Mouse (Mus musculus) kidney, adult 8-10 months (tissue): Measurements from ENCODE around the gene Gpatch3.
A peak's percentile ranks its signal among the peaks of the same experiment; 100 is the strongest.

Source experiments
- DNase-seq, 2 experiments: peaks; one replicate each; pipeline ENCODE4 v3.0.0; 2022

Gene Gpatch3

GRCm38 (mm10) chr4:133622161-133622695 lies 47.7 kb downstream of the Gpatch3 start:
- DNase-seq: no peak

GRCm38 (mm10) chr4:133624830-133625229 lies 50.3 kb downstream of the Gpatch3 start:
- no peak for DNase-seq

DNA sequence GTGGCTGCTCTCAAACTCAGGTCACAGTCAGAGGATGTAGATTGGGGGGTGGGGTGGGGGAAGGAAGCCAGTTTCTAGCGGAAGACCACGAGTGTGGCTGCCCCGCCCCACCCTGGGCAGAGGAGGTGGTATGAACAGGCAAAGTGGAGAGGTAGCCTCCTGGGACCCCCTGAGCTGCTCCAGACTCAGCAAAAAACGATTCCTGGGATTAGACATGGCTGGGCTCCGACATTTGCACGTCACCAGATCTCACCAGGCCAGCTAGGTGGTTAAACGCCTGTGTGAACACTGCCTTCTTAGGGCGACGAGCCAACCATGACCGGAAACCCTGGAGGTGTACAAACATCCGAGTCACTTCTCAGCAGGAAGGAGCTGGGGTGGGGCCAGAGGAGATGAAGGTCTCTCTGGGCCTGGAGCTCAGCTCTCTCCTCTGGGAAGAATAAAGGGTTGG lies 51.1 kb downstream of the Gpatch3 start:
- peak; percentile 72 for DNase-seq

DNA sequence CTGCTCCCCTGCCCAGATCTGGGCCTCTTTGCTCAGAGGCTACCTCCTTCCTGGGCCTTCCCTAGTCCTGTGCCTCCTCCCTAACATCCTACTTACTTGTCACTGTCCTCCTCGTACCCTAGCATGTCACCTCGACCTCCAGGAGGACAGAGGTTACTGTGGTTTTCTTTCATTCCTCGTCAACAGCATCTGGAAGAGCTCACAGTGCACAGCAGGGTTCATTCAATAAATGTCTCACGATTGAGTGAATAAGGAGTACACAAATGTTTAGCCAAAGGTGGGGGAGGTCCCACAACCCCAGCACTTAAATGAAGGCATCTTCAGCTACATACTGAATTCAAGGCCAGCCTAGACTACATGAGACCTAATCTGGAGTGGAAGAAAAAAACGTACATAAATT lies 51.7 kb downstream of the Gpatch3 start:
- no peak for DNase-seq

DNA sequence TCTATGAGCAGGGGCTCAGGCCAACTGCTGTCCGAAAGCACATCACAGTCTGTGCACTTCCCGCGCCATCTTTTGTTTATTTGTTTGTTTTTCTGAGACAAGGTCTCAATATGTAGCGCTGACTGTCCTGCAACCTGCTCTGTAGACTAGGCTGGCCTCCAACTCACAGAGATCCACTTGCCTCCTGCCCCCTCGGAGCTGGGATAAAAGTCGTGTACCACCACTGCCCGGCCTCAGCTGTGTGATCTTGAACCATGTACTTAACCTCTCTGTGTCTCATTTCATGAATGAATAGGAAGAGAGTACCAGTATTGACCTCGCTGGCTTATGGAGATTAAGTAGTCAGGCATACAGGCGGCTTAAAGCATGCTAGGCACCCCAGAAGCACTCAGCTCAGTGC lies 52.1 kb downstream of the Gpatch3 start:
- no peak for DNase-seq

DNA sequence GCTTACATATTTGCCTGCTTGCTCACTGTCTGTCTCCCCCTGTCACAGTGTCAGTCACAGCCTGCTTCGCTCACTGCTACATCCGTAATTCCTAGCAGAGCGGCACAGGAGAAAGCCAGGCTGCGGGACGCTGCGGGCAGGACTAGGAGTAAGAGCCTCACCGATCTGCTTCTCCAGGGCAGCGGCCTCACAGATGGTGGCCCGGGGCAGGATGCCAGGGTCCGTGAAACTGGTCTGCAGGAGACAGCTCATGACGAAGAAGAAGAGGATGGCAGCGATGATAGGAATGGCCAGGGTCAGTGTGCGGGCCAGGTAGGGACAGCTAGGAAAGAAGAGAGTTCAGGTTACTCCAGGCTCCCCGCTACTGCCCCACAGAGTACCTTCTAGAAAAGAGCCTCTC lies 52.5 kb downstream of the Gpatch3 start:
- no peak for DNase-seq

DNA sequence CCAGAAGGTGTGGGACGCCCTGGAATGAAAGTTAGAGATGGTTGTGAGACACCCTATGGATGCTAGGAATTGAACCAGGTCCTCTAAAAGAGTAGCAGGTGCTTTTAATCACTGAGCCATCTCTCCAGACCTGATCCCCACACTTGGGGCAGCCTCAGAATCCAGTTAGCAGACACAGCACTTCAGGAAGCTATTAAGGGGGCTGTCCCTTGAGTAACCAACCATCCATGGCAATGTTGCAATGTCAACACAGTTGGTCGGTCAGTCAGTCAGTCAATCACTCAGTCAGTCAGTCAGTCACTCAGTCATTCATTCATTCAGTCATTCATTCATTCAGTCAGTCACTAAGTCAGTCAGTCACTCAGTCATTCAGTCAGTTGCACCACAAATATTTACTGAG lies 54.0 kb downstream of the Gpatch3 start:
- DNase-seq: no peak

GRCm38 (mm10) chr4:133629191-133629590 lies 54.6 kb downstream of the Gpatch3 start:
- DNase-seq: no peak

DNA sequence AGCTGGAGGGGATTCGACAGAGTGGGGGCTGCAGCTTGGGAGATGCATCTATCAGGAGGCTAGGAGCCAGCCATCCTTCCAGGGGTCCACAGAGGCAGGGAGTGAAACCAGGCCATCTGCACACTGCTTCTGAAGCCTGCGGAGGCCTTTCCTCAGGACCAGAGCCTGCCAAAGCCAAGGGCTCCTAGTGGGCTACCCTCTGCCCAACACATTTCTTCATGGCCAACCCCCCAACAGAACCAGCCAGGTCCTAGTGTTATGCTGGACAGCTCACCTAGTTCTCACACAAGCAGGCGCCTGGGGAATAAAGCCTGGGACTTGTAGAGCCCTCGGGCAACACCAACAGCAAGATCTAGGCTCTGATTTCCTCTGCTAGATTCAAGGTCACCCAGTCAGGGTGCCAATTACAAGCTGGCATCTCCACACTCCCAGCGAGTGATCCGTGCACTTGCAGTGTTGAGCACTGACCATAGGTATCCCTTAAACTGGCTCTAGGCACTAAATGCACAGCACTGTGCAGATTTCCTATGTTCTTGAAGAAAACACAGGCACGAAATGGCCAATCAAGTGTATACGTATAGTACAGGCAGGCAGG lies 55.9 kb downstream of the Gpatch3 start:
- DNase-seq: no peak

- DNase-seq: peak in 1 of 2 experiments; percentile 32
These were observed 56.7 kb downstream of the Gpatch3 start for GRCm38 (mm10) chr4:133631071-133631768.

- DNase-seq: peak; percentile 36 to 45
These were observed 57.3 kb downstream of the Gpatch3 start for GRCm38 (mm10) chr4:133631769-133632411.

DNA sequence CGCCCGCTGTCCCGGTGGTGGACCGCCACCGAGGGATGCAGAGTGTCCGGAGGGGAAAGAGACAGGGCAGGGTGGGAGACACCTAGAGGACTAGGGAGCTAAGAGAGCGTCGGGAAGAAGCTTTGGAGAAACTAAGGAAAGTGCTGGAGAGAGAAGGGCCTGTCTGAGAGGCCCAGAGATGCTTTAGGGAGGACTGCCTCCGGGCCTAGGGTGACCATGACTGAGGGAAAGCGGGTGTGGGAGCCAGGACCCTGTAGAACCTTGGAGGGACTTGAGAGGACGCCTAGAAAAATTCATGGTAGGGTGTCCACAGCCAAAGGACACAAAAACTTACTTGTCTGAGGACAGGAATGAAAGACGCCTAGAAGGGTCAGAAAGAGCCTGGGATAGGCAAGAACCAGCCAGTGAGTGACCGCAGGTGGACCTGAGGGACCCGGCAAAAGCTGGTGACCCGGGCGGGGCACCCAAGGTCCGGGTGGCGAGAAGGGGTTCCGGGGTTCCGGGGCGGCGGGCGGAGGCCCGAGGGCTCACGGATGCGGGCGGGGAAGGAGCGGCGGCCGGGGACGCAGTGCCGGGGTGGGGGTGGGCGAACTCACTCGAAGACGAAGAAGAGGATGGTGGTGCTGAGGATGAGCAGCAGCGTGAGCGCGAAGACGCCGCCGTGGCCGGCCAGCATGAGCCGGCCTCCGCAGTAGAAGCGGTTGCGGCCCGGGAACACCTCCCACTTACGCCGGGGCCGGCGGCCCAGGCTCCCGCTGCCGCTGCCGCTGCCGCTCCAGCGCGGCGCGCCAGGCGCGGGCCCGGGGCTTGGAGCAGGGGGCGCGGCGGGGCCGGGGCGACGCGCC lies 58.2 kb downstream of the Gpatch3 start:
- DNase-seq: no peak

GRCm38 (mm10) chr4:133633332-133634042 lies 58.9 kb downstream of the Gpatch3 start:
- peak; percentile 85 to 90 for DNase-seq
